Mouse (Mus musculus) MEL (cell line): ENCODE data around the gene Tmbim1. TPM values are rescaled to one million over a fixed set of nuclear protein-coding genes. Genes with fewer than 3 reads are reported as not detected.
"Not testable (repeated sequence)": the region's sequence is repeated elsewhere in the genome, so short reads cannot be mapped to it uniquely, and the experiment has no call there.

Experiments used
- DNase-seq: peaks from one replicate; pipeline ENCODE4 v3.0.0; 2011; ENCODE audit warnings: low read depth, low spot score
- H3K27ac ChIP-seq: 2 replicates; pipeline ENCODE4 v1.5.1; 2012; ENCODE audit warnings: low read depth, mild to moderate bottlenecking, control low read depth, low read length, moderate library complexity; ENCODE audit not compliant: control insufficient read depth
- H3K27me3 ChIP-seq, 2 experiments: fragments of 150-350 bp in 1 of 2; sonication (generic) in 1 of 2; 2 replicates each; pipeline ENCODE4 v1.6.1; 2012; ENCODE audit warnings: low read length in 2 of 2, mild to moderate bottlenecking in 2 of 2, improper control_type of control experiment in 1 of 2, moderate library complexity in 1 of 2; ENCODE audit not compliant: insufficient read depth in 2 of 2, control insufficient read depth in 1 of 2
- H3K36me3 ChIP-seq, 2 experiments: 2 replicates each; pipeline ENCODE4 v1.6.1; 2012 to 2014; ENCODE audit warnings: low read length in 2 of 2, improper control_type of control experiment in 1 of 2, inconsistent platforms in 1 of 2, mild to moderate bottlenecking in 1 of 2; ENCODE audit not compliant: insufficient read depth in 2 of 2, control insufficient read depth in 1 of 2
- H3K4me1 ChIP-seq, 2 experiments: fragments of 150-350 bp in 1 of 2; sonication (generic) in 1 of 2; 2 replicates each; pipeline ENCODE4 v1.6.1; 2012; ENCODE audit warnings: low read length in 2 of 2, improper control_type of control experiment in 1 of 2, mild to moderate bottlenecking in 1 of 2; ENCODE audit not compliant: insufficient read depth in 2 of 2, control insufficient read depth in 1 of 2
- H3K4me3 ChIP-seq, 2 experiments: fragments of 150-350 bp in 1 of 2; sonication (generic) in 1 of 2; 2 replicates each; pipeline ENCODE4 v1.5.1; 2012; ENCODE audit warnings: low read depth in 2 of 2, low read length in 2 of 2, mild to moderate bottlenecking in 2 of 2, moderate library complexity in 2 of 2, control low read depth in 1 of 2, improper control_type of control experiment in 1 of 2; ENCODE audit not compliant: control insufficient read depth in 1 of 2, insufficient read depth in 1 of 2
- H3K79me2 ChIP-seq: 2 replicates; pipeline ENCODE4 v1.6.1; 2012; ENCODE audit warnings: mild to moderate bottlenecking, low read length, moderate library complexity; ENCODE audit not compliant: control insufficient read depth, poor library complexity, insufficient read depth
- H3K9ac ChIP-seq: 2 replicates; pipeline ENCODE4 v1.6.1; 2012; ENCODE audit warnings: low read depth, mild to moderate bottlenecking, control low read depth, low read length, moderate library complexity; ENCODE audit not compliant: control insufficient read depth, poor library complexity, severe bottlenecking
- H3K9me3 ChIP-seq: fragments of 150-350 bp; sonication (generic); replicated peaks from 2 replicates; pipeline ENCODE4 v1.6.1; 2012; ENCODE audit warnings: mild to moderate bottlenecking, low read length, improper control_type of control experiment, moderate library complexity; ENCODE audit not compliant: insufficient read depth
- BHLHE40 ChIP-seq: IDR thresholded peaks from 2 replicates; pipeline ENCODE4 v1.6.1; 2012; ENCODE audit warnings: low read depth, mild to moderate bottlenecking, inconsistent platforms, low read length, improper control_type of control experiment, borderline replicate concordance
- CTCF ChIP-seq, 3 experiments: IDR thresholded peaks in 2 of 3; conservative IDR thresholded peaks in 1 of 3; 2 replicates each; pipeline ENCODE4 v1.5.1; 2011 to 2012; ENCODE audit warnings: low read length in 3 of 3, low read depth in 2 of 3, mild to moderate bottlenecking in 2 of 3, improper control_type of control experiment in 1 of 3, inconsistent platforms in 1 of 3, mixed read lengths in 1 of 3, moderate library complexity in 1 of 3; ENCODE audit not compliant: control insufficient read depth in 1 of 3, insufficient read depth in 1 of 3, poor library complexity in 1 of 3, severe bottlenecking in 1 of 3
- ELF1 ChIP-seq: IDR thresholded peaks from 2 replicates; pipeline ENCODE4 v1.6.1; 2014; ENCODE audit warnings: low read depth, mild to moderate bottlenecking, inconsistent platforms, low read length, improper control_type of control experiment, moderate library complexity
- ETS1 ChIP-seq: IDR thresholded peaks from 2 replicates; pipeline ENCODE4 v1.6.1; 2012; ENCODE audit warnings: low read depth, mild to moderate bottlenecking, inconsistent platforms, low read length, improper control_type of control experiment, moderate library complexity
- MEF2A ChIP-seq: IDR thresholded peaks from 2 replicates; pipeline ENCODE4 v1.6.1; 2014; ENCODE audit warnings: low read depth, mild to moderate bottlenecking, inconsistent platforms, low read length, improper control_type of control experiment; ENCODE audit not compliant: poor library complexity, insufficient replicate concordance, severe bottlenecking; ENCODE audit errors: extremely low read depth
- SIN3A ChIP-seq: IDR thresholded peaks from 2 replicates; pipeline ENCODE4 v1.6.1; 2012; ENCODE audit warnings: low read length, improper control_type of control experiment, inconsistent platforms
- TAL1 ChIP-seq: IDR thresholded peaks from 2 replicates; pipeline ENCODE4 v1.6.1; 2012; ENCODE audit warnings: mild to moderate bottlenecking, inconsistent platforms, low read length, moderate library complexity, mixed read lengths
- TBP ChIP-seq: IDR thresholded peaks from 2 replicates; pipeline ENCODE4 v1.8.0; 2011; ENCODE audit warnings: low read depth, low read length, improper control_type of control experiment
- TCF12 ChIP-seq: IDR thresholded peaks from 2 replicates; pipeline ENCODE4 v1.6.1; 2014; ENCODE audit warnings: low read depth, mild to moderate bottlenecking, inconsistent platforms, low read length, improper control_type of control experiment, moderate library complexity
- UBTF ChIP-seq: IDR thresholded peaks from 2 replicates; pipeline ENCODE4 v1.6.1; 2012; ENCODE audit warnings: low read depth, mild to moderate bottlenecking, inconsistent platforms, low read length, improper control_type of control experiment, moderate library complexity, borderline replicate concordance; ENCODE audit not compliant: insufficient read depth
- USF2 ChIP-seq, 2 experiments: IDR thresholded peaks; 2 replicates each; pipeline ENCODE4 v1.6.1; 2011 to 2012; ENCODE audit warnings: improper control_type of control experiment in 2 of 2, low read length in 2 of 2, borderline replicate concordance in 1 of 2, inconsistent platforms in 1 of 2, low read depth in 1 of 2, mild to moderate bottlenecking in 1 of 2; ENCODE audit not compliant: insufficient read depth in 1 of 2
- ZC3H11A ChIP-seq: IDR thresholded peaks from 2 replicates; pipeline ENCODE4 v1.6.1; 2012; ENCODE audit warnings: low read depth, mild to moderate bottlenecking, inconsistent platforms, low read length, improper control_type of control experiment
- ZNF384 ChIP-seq: IDR thresholded peaks from 2 replicates; pipeline ENCODE4 v1.6.1; 2012; ENCODE audit warnings: low read depth, mild to moderate bottlenecking, inconsistent platforms, low read length, improper control_type of control experiment
- polyA plus RNA-seq, 2 experiments: library from polyadenylated mRNA; stranded (reverse) in 1 of 2; unstranded in 1 of 2; fragments of >175 nt in 1 of 2; fragments of >200 nt in 1 of 2; gene quantifications; 2 replicates each; pipeline versions ENCODE4 v1.2.1 to v1.2.4; 2012; ENCODE audit warnings: low replicate concordance in 2 of 2, low read depth in 1 of 2; ENCODE audit not compliant: insufficient read length in 2 of 2, insufficient read depth in 1 of 2, missing spikeins in 1 of 2
- total RNA-seq: library from RNA; depleted of rRNA; stranded (reverse); fragments of 300-350 nt; gene quantifications from 2 replicates; pipeline ENCODE4 v1.2.3, GENCODE M21; 2012

Tmbim1 gene
- total and polyA plus RNA-seq, 3 experiments = 13.0 to 20.8 TPM; not detected in 1

DNA sequence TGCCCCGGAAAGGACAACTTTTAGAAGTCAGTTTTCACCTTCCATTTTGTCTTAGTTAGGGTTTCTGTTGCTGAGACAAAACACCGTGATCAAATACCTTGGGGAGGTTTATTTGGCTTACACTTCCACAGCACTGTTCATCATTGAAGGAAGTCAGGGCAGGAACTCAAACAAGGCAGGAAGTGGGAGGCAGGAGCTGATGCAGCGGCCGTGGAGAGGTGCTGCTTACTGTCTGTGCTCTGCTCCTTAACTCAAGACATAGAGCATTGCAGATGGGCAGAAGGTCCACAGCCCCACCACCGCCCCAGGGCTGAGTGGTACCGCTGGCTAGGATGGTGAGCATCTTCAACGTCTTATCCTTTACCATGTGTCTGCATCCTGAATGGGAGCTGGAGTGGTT lies 36.5 kb upstream of the Tmbim1 start (continued):
- TF ChIP-seq TAL1 (no peak), BHLHE40 (no peak)
- TF ChIP-seq, all 39 proteins: peak for 0

DNA sequence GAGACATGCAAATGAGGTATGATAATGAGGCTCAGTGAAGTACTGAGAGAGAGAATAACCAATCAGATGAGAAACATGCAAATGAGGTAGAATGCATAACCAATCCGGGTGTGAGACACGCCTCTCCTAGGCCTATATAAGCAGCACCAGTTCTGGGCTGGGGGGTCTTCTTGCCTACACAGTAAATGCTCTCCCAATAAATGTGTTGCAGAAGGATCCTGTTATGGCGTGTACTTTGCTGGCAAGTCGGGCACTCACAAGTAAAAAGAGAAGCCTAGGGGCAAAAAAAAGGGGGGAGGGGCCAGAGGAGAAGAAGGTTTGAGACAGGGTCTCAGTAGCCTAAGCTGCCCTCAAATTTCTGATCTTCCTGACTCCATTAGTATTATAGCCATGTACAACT lies 35.6 kb upstream of the Tmbim1 start:
- H3K27ac ChIP-seq, H3K36me3 ChIP-seq, H3K4me1 ChIP-seq: not testable (repeated sequence)

DNA sequence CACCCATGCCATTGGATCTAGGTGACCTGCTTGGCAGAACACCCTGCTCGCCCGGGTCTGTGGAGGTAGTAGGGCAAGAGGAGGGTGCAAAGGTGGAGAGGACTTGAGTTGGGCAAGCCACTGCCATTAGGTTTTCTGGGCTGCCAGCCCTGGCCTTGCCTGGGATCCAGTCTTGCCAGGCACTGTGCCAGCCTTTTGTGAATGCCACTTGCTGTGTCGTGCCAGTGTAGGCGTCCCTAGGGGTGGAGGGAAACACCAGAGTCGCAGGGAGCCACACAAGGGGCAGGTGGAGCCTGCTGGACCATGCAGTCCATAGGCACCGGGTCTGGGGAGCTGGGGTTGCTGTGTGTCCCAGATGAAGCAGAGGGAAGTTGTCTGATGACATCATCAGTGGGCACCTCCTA lies 34.9 kb upstream of the Tmbim1 start:
- Histone ChIP-seq H3K79me2 (no peaks in the 10 kb centered on the region), H3K9me3 (no peaks in the 10 kb centered on the region), H3K27me3 (no peaks in the 10 kb centered on the region), H3K4me3 (no peak overlapping the region), H3K9ac (no peak overlapping the region), H3K4me1 (no peaks in the 10 kb centered on the region), H3K36me3 (no peaks in the 10 kb centered on the region), H3K27ac (no peak overlapping the region)
- no peak for DNase-seq
- no peak for TF ChIP-seq UBTF
- TF ChIP-seq CTCF (IDR thresholded peaks at IDR 0.05 in 2 of 3, conservative IDR thresholded peaks at IDR 0.05 in 1 of 3; ENCODE audit: control insufficient read depth in 1 of 3, insufficient read depth in 1 of 3, low read depth in 2 of 3, low read length in 3 of 3, poor library complexity in 1 of 3, severe bottlenecking in 1 of 3) = no peak
- TF ChIP-seq TAL1 = no peak
- TF ChIP-seq ZNF384 = no peak
- TF ChIP-seq TCF12 = no peak
- no peak for TF ChIP-seq USF2 (IDR thresholded peaks at IDR 0.05; ENCODE audit: borderline replicate concordance in 1 of 2, insufficient read depth in 1 of 2, low read depth in 1 of 2, low read length in 2 of 2)
- no peak for TF ChIP-seq TBP
- no peak for TF ChIP-seq ELF1
- no peak for TF ChIP-seq ETS1
- no peak for TF ChIP-seq SIN3A
- no peak for TF ChIP-seq MEF2A
- TF ChIP-seq ZC3H11A = no peak

More for the DNA sequence above, 35.6 kb upstream of the Tmbim1 start:
- not testable (repeated sequence) for H3K79me2 ChIP-seq, H3K9ac ChIP-seq, DNase-seq, H3K27me3 ChIP-seq, H3K9me3 ChIP-seq, H3K4me3 ChIP-seq
- TF ChIP-seq TBP = peak; percentile 71
